16 mouse cellular contexts compared by ENCODE assay signal in the genomic region with DNA sequence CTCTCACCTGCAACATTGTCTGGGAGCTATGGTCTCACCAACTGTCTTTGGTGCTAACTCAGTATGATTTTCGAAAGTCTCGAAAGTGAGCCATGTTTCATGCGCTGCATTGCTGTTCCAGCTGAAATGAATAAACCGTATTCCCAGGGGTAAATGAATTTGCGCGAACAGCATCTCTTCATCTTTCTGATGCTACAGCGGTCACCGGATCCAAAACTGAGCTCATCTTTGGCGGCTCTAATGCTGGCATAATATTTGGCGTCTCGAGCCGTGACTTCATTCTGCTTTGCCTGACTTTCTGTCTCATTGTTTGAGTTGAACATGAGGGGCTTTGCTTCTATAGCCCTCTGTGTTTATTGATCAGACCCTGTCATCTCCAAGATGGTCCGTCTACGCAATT.
"Had no signal": no experiment of that assay in that cellular context is flagged by ENCODE, and none has a peak within 500 bp of the region (broad histone marks: within the 10 kb centered on the region; RNA-seq: fewer than 3 reads in every experiment).

No protein-coding gene starts in this region.

- H3K9me3 ChIP-seq: limb, embryonic 12.5 days; lung, embryonic 15.5 days; neural tube, embryonic 12.5 days had no signal

- H3K4me3 ChIP-seq: limb, embryonic 12.5 days; liver, embryonic 13.5 days; lung, embryonic 15.5 days; megakaryocyte, embryonic 14.5 days; neural tube, embryonic 12.5 days had no signal

- H3K9ac ChIP-seq: limb, embryonic 12.5 days; liver, embryonic 13.5 days; liver, postnatal 0 days; lung, embryonic 15.5 days; neural tube, embryonic 12.5 days had no signal

- H3K4me1 ChIP-seq: limb, embryonic 12.5 days; liver, embryonic 13.5 days; lung, embryonic 15.5 days; megakaryocyte, embryonic 14.5 days; neural tube, embryonic 12.5 days had no signal

- ATAC-seq: liver, postnatal 0 days had no signal

- DNase-seq: kidney, adult 8-10 months; kidney, postnatal 36 days; layer of hippocampus, adult 9-11 months; layer of hippocampus, postnatal 36 days; liver; liver, embryonic 13.5 days; liver, postnatal 0 days; lung, postnatal 14 days; thymus, adult 2 months; thymus, postnatal 25 days had no signal

- H3K36me3 ChIP-seq: limb, embryonic 12.5 days; liver, embryonic 13.5 days; lung, embryonic 15.5 days; neural tube, embryonic 12.5 days had no signal

- H3K27ac ChIP-seq: kidney, postnatal 0 days; limb, embryonic 12.5 days; liver, embryonic 13.5 days; lung, embryonic 15.5 days; macrophage; neural tube, embryonic 12.5 days had no signal

- H3K27me3 ChIP-seq: limb, embryonic 12.5 days; liver, embryonic 13.5 days; lung, embryonic 15.5 days; megakaryocyte, embryonic 14.5 days; neural tube, embryonic 12.5 days had no signal

- H3K4me2 ChIP-seq: limb, embryonic 12.5 days; liver, embryonic 13.5 days; lung, embryonic 15.5 days; neural tube, embryonic 12.5 days had no signal
